Mouse (Mus musculus) hindbrain, embryonic 14.5 days (tissue): ENCODE data around the gene Asap2. TPM values are rescaled to one million over a fixed set of nuclear protein-coding genes. Genes with fewer than 3 reads are reported as not detected.
A peak's percentile ranks its signal among the peaks of the same experiment; 100 is the strongest.

Experiments used
- ATAC-seq: fragments of 200-750 bp; cut with Nextera tagmentation; 2 replicates; pipeline ENCODE4 v1.8.0; 2017; ENCODE audit warnings: moderate number of reproducible peaks, mild to moderate bottlenecking, moderate TSS enrichment, moderate library complexity; ENCODE audit not compliant: low FRiP score
- DNase-seq: peaks from one replicate; pipeline ENCODE4 v3.0.0-alpha.2; 2015; ENCODE audit warnings: low spot score
- H3K27ac ChIP-seq: fragments of 300-500 bp; sonication (generic); 2 replicates; pipeline ENCODE4 v1.5.1; 2014; ENCODE audit warnings: mild to moderate bottlenecking, moderate library complexity
- H3K27me3 ChIP-seq: fragments of 300-500 bp; sonication (generic); 2 replicates; pipeline ENCODE4 v1.6.1; 2014; ENCODE audit warnings: mild to moderate bottlenecking, low read length, mixed read lengths; ENCODE audit not compliant: control insufficient read depth, insufficient read depth
- H3K36me3 ChIP-seq: fragments of 300-500 bp; sonication (generic); replicated peaks from 2 replicates; pipeline ENCODE4 v1.6.1; 2014; ENCODE audit not compliant: control insufficient read depth, insufficient read depth
- H3K4me1 ChIP-seq: fragments of 300-500 bp; sonication (generic); replicated peaks from 2 replicates; pipeline ENCODE4 v1.6.1; 2014; ENCODE audit warnings: antibody characterized with exemption, low read length, mixed read lengths; ENCODE audit not compliant: control insufficient read depth, insufficient read depth
- H3K4me2 ChIP-seq: fragments of 300-500 bp; sonication (generic); replicated peaks from 2 replicates; pipeline ENCODE4 v1.6.1; 2014; ENCODE audit warnings: mild to moderate bottlenecking, moderate library complexity
- H3K4me3 ChIP-seq: fragments of 300-500 bp; sonication (generic); replicated peaks from 2 replicates; pipeline ENCODE4 v1.5.1; 2014; ENCODE audit warnings: mild to moderate bottlenecking, low read length
- H3K9ac ChIP-seq: fragments of 300-500 bp; sonication (generic); 2 replicates; pipeline ENCODE4 v1.6.1; 2014
- H3K9me3 ChIP-seq: fragments of 300-500 bp; sonication (generic); 2 replicates; pipeline ENCODE4 v1.6.1; 2016; ENCODE audit warnings: low read length; ENCODE audit not compliant: control insufficient read depth
- WGBS: fragments of 180-500 bp; shearing (Covaris S2); extraction: QIAGEN DNeasy Blood & Tissue Kit; methylation state at CpG from one replicate; pipeline ENCODE4 v1.1.7; 2014; 5-methylcytosine and 5-hydroxymethylcytosine counted together
- polyA plus RNA-seq: library from polyadenylated mRNA; unstranded; fragments of >200 nt; fragmentation: Nextera tagmentation; extraction: Ambion mirVana; gene quantifications from 2 replicates; pipeline ENCODE4 v1.2.1, GENCODE M21; 2014

The Asap2 gene
- polyA plus RNA-seq, 1 experiment from 2014 or later, result 17.7 TPM

DNA sequence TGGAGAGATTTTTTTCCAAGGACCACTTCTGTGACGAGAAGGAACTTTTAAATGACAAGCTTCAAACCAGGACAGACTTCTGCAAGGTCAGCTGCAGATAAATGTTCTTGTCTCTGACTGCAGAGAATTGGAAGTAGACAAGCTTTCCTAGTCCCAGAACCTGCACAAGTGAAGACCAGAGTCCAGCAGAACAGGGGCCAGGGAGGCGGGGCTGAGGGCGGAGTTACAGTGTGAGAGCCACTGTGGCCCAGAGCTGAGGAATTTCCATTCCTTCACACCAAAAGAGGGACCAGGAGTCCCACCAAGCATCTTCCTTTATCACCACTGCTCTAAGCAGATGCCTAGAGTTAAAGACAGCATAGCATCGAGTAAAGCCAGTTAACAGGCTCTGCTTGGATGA lies 198.6 kb downstream of the Asap2 start:
- H3K4me3 ChIP-seq, result no peak overlapping the region
- ATAC-seq, result no peak
- no peak overlapping the region for H3K4me2 ChIP-seq
- H3K9me3 ChIP-seq, result no peaks in the 10 kb centered on the region
- H3K9ac ChIP-seq, result no peak overlapping the region
- no peaks in the 10 kb centered on the region for H3K4me1 ChIP-seq
- no peak overlapping the region for H3K27ac ChIP-seq
- 79% methylated on average over 4 of the region's 4 CpGs for WGBS
- H3K36me3 ChIP-seq, result no peaks in the 10 kb centered on the region
- no peak for DNase-seq
- H3K27me3 ChIP-seq, result no peaks in the 10 kb centered on the region

- WGBS, result 95% methylated on average over 2 of the region's 2 CpGs
- H3K36me3 ChIP-seq, result no peaks in the 10 kb centered on the region
- H3K9ac ChIP-seq, result no peak overlapping the region
- no peak overlapping the region for H3K4me2 ChIP-seq
- no peak for DNase-seq
- no peaks in the 10 kb centered on the region for H3K9me3 ChIP-seq
- no peak overlapping the region for H3K4me3 ChIP-seq
- no peaks in the 10 kb centered on the region for H3K4me1 ChIP-seq
- H3K27me3 ChIP-seq, result no peaks in the 10 kb centered on the region
- no peak overlapping the region for H3K27ac ChIP-seq
- no peak for ATAC-seq
Measured at GRCm38 (mm10) chr12:21191546-21191945, 201.3 kb downstream of the Asap2 start.

- ATAC-seq, result no peak
Measured at GRCm38 (mm10) chr12:21195497-21195896, 205.2 kb downstream of the Asap2 start.

GRCm38 (mm10) chr12:21196420-21196819 lies 206.2 kb downstream of the Asap2 start:
- DNase-seq (no peak), ATAC-seq (no peak)
- Histone ChIP-seq H3K27me3 (no peaks in the 10 kb centered on the region), H3K27ac (no peak overlapping the region), H3K9me3 (no peaks in the 10 kb centered on the region), H3K4me2 (no peak overlapping the region), H3K4me3 (no peak overlapping the region), H3K9ac (no peak overlapping the region), H3K4me1 (no peaks in the 10 kb centered on the region), H3K36me3 (peaks cover 20% of the 10 kb centered on the region)
- 89% methylated on average over 4 of the region's 4 CpGs for WGBS

More at GRCm38 (mm10) chr12:21195497-21195896, 205.2 kb downstream of the Asap2 start:
- no peak overlapping the region for H3K4me2 ChIP-seq
- peaks cover 14% of the 10 kb centered on the region for H3K36me3 ChIP-seq
- H3K27me3 ChIP-seq, result no peaks in the 10 kb centered on the region
- no peak for DNase-seq
- 94% methylated on average over 2 of the region's 3 CpGs for WGBS
- H3K4me1 ChIP-seq, result no peaks in the 10 kb centered on the region
- no peak overlapping the region for H3K27ac ChIP-seq
- no peak overlapping the region for H3K9ac ChIP-seq
- no peak overlapping the region for H3K4me3 ChIP-seq
- H3K9me3 ChIP-seq, result no peaks in the 10 kb centered on the region

DNA sequence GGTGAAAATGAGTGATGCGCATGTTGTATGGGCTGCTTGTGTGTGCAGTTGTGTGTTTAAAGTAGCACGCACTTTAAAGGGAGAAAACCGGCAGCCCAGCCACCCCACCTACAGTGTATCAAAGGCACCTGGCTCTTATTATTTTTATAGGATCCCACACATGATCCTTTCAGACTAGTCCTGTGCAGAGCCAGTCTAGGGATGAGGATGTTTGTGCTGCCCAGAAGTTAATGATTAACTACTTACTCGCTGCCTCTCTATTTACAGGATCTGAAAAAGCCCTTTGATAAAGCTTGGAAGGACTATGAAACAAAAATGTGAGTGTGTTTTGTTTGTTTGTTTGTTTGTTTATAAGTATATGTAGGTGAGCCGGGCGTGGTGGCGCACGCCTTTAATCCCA lies 210.4 kb downstream of the Asap2 start:
- ATAC-seq (no peak), DNase-seq (no peak)
- H3K4me2 ChIP-seq, result no peak overlapping the region
- WGBS, result 92% methylated on average over 8 of the region's 8 CpGs
- no peaks in the 10 kb centered on the region for H3K9me3 ChIP-seq
- H3K27ac ChIP-seq, result no peak overlapping the region
- no peaks in the 10 kb centered on the region for H3K27me3 ChIP-seq
- H3K4me3 ChIP-seq, result no peak overlapping the region
- no peak overlapping the region for H3K9ac ChIP-seq
- peaks cover 15% of the 10 kb centered on the region for H3K4me1 ChIP-seq
- H3K36me3 ChIP-seq, result peaks cover 21% of the 10 kb centered on the region

DNA sequence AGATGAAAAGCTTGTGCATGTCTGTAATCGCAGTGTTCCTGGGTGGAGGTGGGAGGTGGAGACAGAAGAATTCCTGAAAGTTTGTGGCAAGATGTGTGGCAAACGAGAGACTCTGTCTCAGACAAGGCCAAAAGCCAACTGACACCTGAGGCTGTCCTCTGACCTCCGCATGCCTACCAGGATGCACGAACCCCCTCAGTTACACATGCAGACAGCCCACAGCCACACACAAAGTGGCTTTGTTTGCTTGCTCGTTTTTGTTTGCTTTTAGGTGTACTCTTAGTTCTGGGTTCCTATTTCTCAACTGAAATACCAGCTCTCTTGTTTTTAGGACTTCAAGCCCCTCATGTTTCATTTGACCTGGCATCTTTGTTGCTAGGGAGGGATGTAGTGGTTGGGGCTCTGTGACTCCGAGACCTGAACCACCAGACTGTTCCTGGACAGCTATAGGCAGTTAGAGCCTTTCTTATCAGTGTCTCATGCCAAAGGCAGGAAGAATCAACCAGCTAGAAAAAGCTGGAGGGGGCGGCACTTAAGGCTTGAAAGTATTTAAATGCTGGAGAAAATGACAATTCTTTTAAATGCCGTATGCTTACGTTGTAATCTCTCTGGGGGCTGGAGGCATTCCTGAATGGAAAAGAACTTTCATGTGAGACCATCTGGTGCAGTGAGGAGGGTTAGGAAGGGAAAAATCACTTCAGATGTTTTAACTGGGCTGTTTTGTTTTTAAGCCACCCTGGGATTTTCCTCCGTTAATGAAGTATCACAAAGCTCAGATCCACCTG lies 211.4 kb downstream of the Asap2 start:
- peaks cover 22% of the 10 kb centered on the region for H3K36me3 ChIP-seq
- H3K27ac ChIP-seq, result no peak overlapping the region
- no peaks in the 10 kb centered on the region for H3K27me3 ChIP-seq
- ATAC-seq (no peak), DNase-seq (no peak)
- no peak overlapping the region for H3K9ac ChIP-seq
- WGBS, result 79% methylated on average over 10 of the region's 10 CpGs
- peaks cover 15% of the 10 kb centered on the region for H3K4me1 ChIP-seq
- H3K4me3 ChIP-seq, result no peak overlapping the region
- no peaks in the 10 kb centered on the region for H3K9me3 ChIP-seq
- H3K4me2 ChIP-seq, result no peak overlapping the region

DNA sequence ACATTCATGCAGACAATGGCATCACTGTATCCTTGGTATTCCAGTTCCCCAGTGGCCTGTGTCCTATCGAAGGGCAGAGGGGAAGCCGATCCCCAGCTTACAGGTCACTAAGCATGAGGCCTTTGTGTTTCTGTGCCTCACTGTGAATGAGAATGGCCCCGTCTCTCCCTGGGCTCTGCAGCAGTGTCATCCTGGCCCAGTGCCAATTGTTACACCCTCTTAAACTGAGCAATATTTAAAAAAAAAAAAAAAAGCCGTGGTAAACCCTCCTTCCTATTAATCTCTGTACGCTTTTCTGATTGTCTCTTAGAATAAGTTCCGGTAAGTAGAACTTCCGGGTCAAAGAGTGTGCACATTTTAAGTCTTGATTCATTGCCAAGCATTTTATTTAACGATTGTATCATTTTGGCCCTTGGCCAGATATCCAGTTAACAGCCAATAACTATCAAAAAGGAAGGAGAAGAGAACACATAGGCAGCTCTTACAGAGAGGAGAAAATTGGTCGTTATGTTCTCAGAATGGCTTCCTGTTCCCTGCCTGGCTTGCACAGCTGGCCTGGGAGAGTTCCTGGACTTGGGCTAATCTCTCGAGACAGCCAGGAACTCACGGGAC lies 214.5 kb downstream of the Asap2 start:
- DNase-seq (peak; percentile 43), ATAC-seq (peak; percentile 55)
- H3K4me2 ChIP-seq, result no peak overlapping the region
- H3K4me1 ChIP-seq, result peaks cover 15% of the 10 kb centered on the region
- no peak overlapping the region for H3K4me3 ChIP-seq
- 23% methylated on average over 11 of the region's 11 CpGs for WGBS
- peaks cover 39% of the 10 kb centered on the region for H3K36me3 ChIP-seq
- H3K9me3 ChIP-seq, result no peaks in the 10 kb centered on the region
- H3K9ac ChIP-seq, result no peak overlapping the region
- no peaks in the 10 kb centered on the region for H3K27me3 ChIP-seq
- peak overlapping the region; percentile 32; the same call in 1 of the 2 replicates for H3K27ac ChIP-seq

DNA sequence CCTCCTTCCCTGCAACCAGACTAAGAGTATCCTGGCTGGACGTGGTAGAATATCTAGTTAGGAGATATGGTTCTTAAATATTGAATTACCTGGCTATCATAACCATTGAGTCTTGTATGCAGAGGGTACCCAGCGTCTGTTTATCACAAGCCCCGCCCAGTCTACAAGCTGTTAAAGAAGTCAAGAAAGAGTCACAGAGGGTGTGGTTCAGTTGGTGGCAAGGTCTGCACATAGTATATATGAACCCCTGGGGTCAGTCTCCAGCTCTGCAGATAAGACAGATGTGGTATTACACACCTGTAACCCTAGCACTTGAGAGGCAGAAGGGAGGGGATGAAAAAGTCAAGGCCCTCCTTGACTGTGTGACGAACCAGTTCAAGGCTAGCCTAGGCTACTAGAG lies 215.5 kb downstream of the Asap2 start:
- no peak for ATAC-seq
- DNase-seq, result no peak
- Histone ChIP-seq H3K4me3 (no peak overlapping the region), H3K4me1 (peaks cover 15% of the 10 kb centered on the region), H3K27ac (no peak overlapping the region), H3K9ac (no peak overlapping the region), H3K4me2 (no peak overlapping the region), H3K27me3 (no peaks in the 10 kb centered on the region), H3K36me3 (peaks cover 30% of the 10 kb centered on the region), H3K9me3 (no peaks in the 10 kb centered on the region)
- 93% methylated on average over 4 of the region's 4 CpGs for WGBS

- no peaks in the 10 kb centered on the region for H3K9me3 ChIP-seq
- 90% methylated on average over 5 of the region's 5 CpGs for WGBS
- DNase-seq (no peak), ATAC-seq (no peak)
- H3K4me2 ChIP-seq, result no peak overlapping the region
- H3K36me3 ChIP-seq, result peaks cover 32% of the 10 kb centered on the region
- H3K9ac ChIP-seq, result no peak overlapping the region
- no peaks in the 10 kb centered on the region for H3K27me3 ChIP-seq
- peaks cover 15% of the 10 kb centered on the region for H3K4me1 ChIP-seq
- H3K4me3 ChIP-seq, result no peak overlapping the region
- H3K27ac ChIP-seq, result no peak overlapping the region
Measured at GRCm38 (mm10) chr12:21207422-21207821, 217.2 kb downstream of the Asap2 start.
